9 mouse cellular contexts compared by ENCODE assay signal in the genomic region with DNA sequence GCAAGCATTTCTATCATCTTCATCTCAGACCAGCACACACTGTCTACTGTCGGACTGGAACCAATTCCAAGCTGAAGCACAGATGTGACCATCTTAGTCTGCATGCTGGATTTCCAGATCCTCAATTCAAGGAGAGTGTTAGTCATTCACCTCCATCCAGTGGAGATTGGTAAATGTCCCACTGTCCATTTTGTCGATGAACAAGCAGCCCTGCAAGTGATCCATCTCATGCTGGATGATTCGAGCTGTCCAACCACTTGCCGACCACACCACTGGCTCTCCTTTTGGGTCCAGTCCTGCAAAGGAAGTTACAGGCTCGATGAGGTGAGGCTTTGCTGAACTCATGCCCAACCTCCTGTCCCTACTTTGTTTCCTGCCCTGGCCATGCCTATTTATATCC. TPM values are rescaled to one million over a fixed set of nuclear protein-coding genes. Genes with fewer than 3 reads are reported as not detected.
A peak's percentile ranks its signal among the peaks of the same experiment; 100 is the strongest.
DNase-seq lines count a peak whose midpoint lies in the region; ATAC-seq and TF ChIP-seq lines count a peak whose summit lies in the region.
"Had no signal": no experiment of that assay in that cellular context is flagged by ENCODE, and none has a peak within 500 bp of the region (broad histone marks: within the 10 kb centered on the region; RNA-seq: fewer than 3 reads in every experiment).

No protein-coding gene starts in this region.

- H3K9me3 ChIP-seq in kidney, embryonic 16.5 days (ENCODE audit: low read length), result peaks cover 3% of the 10 kb centered on the region; the same call in 1 of the 2 replicates
- no peaks in the 10 kb centered on the region for H3K9me3 ChIP-seq in G1E (replicated peaks)
- H3K9me3 ChIP-seq in embryonic facial prominence, embryonic 15.5 days (replicated peaks), result no peaks in the 10 kb centered on the region
- no peaks in the 10 kb centered on the region for H3K9me3 ChIP-seq in liver, embryonic 13.5 days (replicated peaks)

- peak overlapping the region; percentile 86 for H3K4me3 ChIP-seq in kidney, embryonic 16.5 days (ENCODE audit: low read length)
- peak overlapping the region; percentile 80; the same call in 1 of the 2 replicates for H3K4me3 ChIP-seq in G1E (ENCODE audit: low read depth, low read length)
- H3K4me3 ChIP-seq in embryonic facial prominence, embryonic 15.5 days (replicated peaks), result peak overlapping the region; percentile 81; the same call in 1 of the 2 replicates
- peak overlapping the region; percentile 79; the same call in 1 of the 2 replicates for H3K4me3 ChIP-seq in liver, embryonic 13.5 days (replicated peaks)
- H3K4me3 ChIP-seq in left cerebral cortex, adult 2 months, result no peak overlapping the region

- no peaks in the 10 kb centered on the region for H3K27me3 ChIP-seq in kidney, embryonic 16.5 days (ENCODE audit: insufficient read depth, low read length)
- no peaks in the 10 kb centered on the region for H3K27me3 ChIP-seq in G1E (ENCODE audit: insufficient read depth, low read length)
- no peaks in the 10 kb centered on the region for H3K27me3 ChIP-seq in embryonic facial prominence, embryonic 15.5 days
- H3K27me3 ChIP-seq in liver, embryonic 13.5 days, result no peaks in the 10 kb centered on the region

- no peak for TF ChIP-seq CTCF in G1E (IDR thresholded peaks at IDR 0.05; ENCODE audit: low read depth, low read length)
- TF ChIP-seq CTCF in left cerebral cortex, adult 2 months (IDR thresholded peaks at IDR 0.05), result no peak

- intact Hi-C loops in left cerebral cortex, adult 2 months (cut with DNase I), result no loop called here

- 80% methylated on average over 5 of the region's 5 CpGs for WGBS in kidney, embryonic 16.5 days
- WGBS in embryonic facial prominence, embryonic 15.5 days, result 85% methylated on average over 5 of the region's 5 CpGs
- 66% methylated on average over 5 of the region's 5 CpGs for WGBS in liver, embryonic 13.5 days (ENCODE audit: insufficient replicate concordance)

- no peak overlapping the region for H3K27ac ChIP-seq in kidney, embryonic 16.5 days (ENCODE audit: low read length)
- H3K27ac ChIP-seq in embryonic facial prominence, embryonic 15.5 days (replicated peaks), result no peak overlapping the region
- no peak overlapping the region for H3K27ac ChIP-seq in liver, embryonic 13.5 days
- H3K27ac ChIP-seq in left cerebral cortex, adult 2 months, result no peak overlapping the region

- H3K9ac ChIP-seq in kidney, embryonic 16.5 days (replicated peaks; ENCODE audit: low read length), result no peak overlapping the region; the same call in 1 of the 2 replicates
- H3K9ac ChIP-seq in embryonic facial prominence, embryonic 15.5 days, result no peak overlapping the region
- no peak overlapping the region for H3K9ac ChIP-seq in liver, embryonic 13.5 days

- H3K4me2 ChIP-seq in kidney, embryonic 16.5 days (replicated peaks; ENCODE audit: low read depth, low read length), result peak overlapping the region; percentile 85
- peak overlapping the region; percentile 90; the same call in 1 of the 2 replicates for H3K4me2 ChIP-seq in embryonic facial prominence, embryonic 15.5 days (replicated peaks)
- H3K4me2 ChIP-seq in liver, embryonic 13.5 days, result peak overlapping the region; percentile 90

- ATAC-seq in kidney, embryonic 16.5 days (ENCODE audit: low FRiP score, low TSS enrichment), result no peak
- no peak for ATAC-seq in G1E (ENCODE audit: extremely low read depth, insufficient number of reproducible peaks, low FRiP score, poor library complexity, severe bottlenecking)
- ATAC-seq in embryonic facial prominence, embryonic 15.5 days (ENCODE audit: insufficient number of reproducible peaks, low FRiP score, low TSS enrichment, low read depth), result no peak
- ATAC-seq in liver, embryonic 13.5 days (ENCODE audit: low read depth), result no peak

- no peak for DNase-seq in kidney, postnatal 10 days
- no peak for DNase-seq in G1E (ENCODE audit: low spot score)
- no peak for DNase-seq in liver, embryonic 13.5 days
- DNase-seq in urinary bladder, postnatal 25 days (ENCODE audit: low spot score), result no peak
- DNase-seq in left cerebral cortex, adult 2 months (ENCODE audit: extremely low spot score in 1 of 2, low spot score in 2 of 2), result no peak

- peaks cover 73% of the 10 kb centered on the region for H3K36me3 ChIP-seq in kidney, embryonic 16.5 days (ENCODE audit: insufficient read depth, low read length)
- peaks cover 97% of the 10 kb centered on the region for H3K36me3 ChIP-seq in G1E (replicated peaks)
- peaks cover 77% of the 10 kb centered on the region for H3K36me3 ChIP-seq in embryonic facial prominence, embryonic 15.5 days
- H3K36me3 ChIP-seq in liver, embryonic 13.5 days, result peaks cover 83% of the 10 kb centered on the region

- peaks cover 6% of the 10 kb centered on the region for H3K4me1 ChIP-seq in kidney, embryonic 16.5 days (ENCODE audit: insufficient read depth, low read length)
- peaks cover 59% of the 10 kb centered on the region for H3K4me1 ChIP-seq in G1E (ENCODE audit: insufficient read depth, low read depth, low read length)
- peaks cover 20% of the 10 kb centered on the region for H3K4me1 ChIP-seq in embryonic facial prominence, embryonic 15.5 days
- peaks cover 43% of the 10 kb centered on the region for H3K4me1 ChIP-seq in liver, embryonic 13.5 days (replicated peaks)

RNA-seq across cellular contexts. Expression of a gene that starts 1.4 kb away (rescaled TPM):
- 56.0 and 59.8 TPM in 2 replicates for polyA plus RNA-seq in kidney, embryonic 16.5 days (2015; fragmentation: Nextera tagmentation; extraction: Ambion mirVana)
- total RNA-seq in G1E (2014; fragmentation: Nextera tagmentation) (16.6 and 22.1 TPM in 2 replicates), G1E (2017) (24.0 and 26.2 TPM in 2 replicates)
- polyA plus RNA-seq in G1E (2012), result 9.5 and 11.7 TPM in 2 replicates
- polyA plus RNA-seq in embryonic facial prominence, embryonic 15.5 days (2015; fragmentation: Nextera tagmentation; extraction: Ambion mirVana), result 45.9 and 46.1 TPM in 2 replicates
- 26.1 and 26.4 TPM in 2 replicates for polyA plus RNA-seq in liver, embryonic 13.5 days (2015; fragmentation: Nextera tagmentation; extraction: Ambion mirVana)
- 10 to 100 TPM; 24.4 to 25.9 TPM for total RNA-seq in left cerebral cortex, adult 2 months (2021)

RNA-seq across cellular contexts. Expression of a gene that starts 9.5 kb away (rescaled TPM):
- polyA plus RNA-seq in kidney, embryonic 16.5 days (2015; fragmentation: Nextera tagmentation; extraction: Ambion mirVana), result 35.0 and 35.6 TPM in 2 replicates
- total RNA-seq in G1E (2014; fragmentation: Nextera tagmentation), result 34.2 and 49.9 TPM in 2 replicates
- 29.4 and 31.1 TPM in 2 replicates for total RNA-seq in G1E (2017)
- polyA plus RNA-seq in G1E (2012), result 24.6 and 26.5 TPM in 2 replicates
- 40.0 and 42.0 TPM in 2 replicates for polyA plus RNA-seq in embryonic facial prominence, embryonic 15.5 days (2015; fragmentation: Nextera tagmentation; extraction: Ambion mirVana)
- 21.4 and 23.0 TPM in 2 replicates for polyA plus RNA-seq in liver, embryonic 13.5 days (2015; fragmentation: Nextera tagmentation; extraction: Ambion mirVana)
- total RNA-seq in left cerebral cortex, adult 2 months (2021), result 10 to 100 TPM; 24.9 to 27.8 TPM

RNA-seq across cellular contexts. Expression of a gene that starts 9.7 kb away (rescaled TPM):
- 82.5 and 87.3 TPM in 2 replicates for polyA plus RNA-seq in kidney, embryonic 16.5 days (2015; fragmentation: Nextera tagmentation; extraction: Ambion mirVana)
- total RNA-seq in G1E (2014; fragmentation: Nextera tagmentation) (56.7 and 62.0 TPM in 2 replicates), G1E (2017) (35.5 and 39.7 TPM in 2 replicates)
- 8.9 and 9.1 TPM in 2 replicates for polyA plus RNA-seq in G1E (2012)
- 80.0 and 80.4 TPM in 2 replicates for polyA plus RNA-seq in embryonic facial prominence, embryonic 15.5 days (2015; fragmentation: Nextera tagmentation; extraction: Ambion mirVana)
- 72.5 TPM in 2 replicates for polyA plus RNA-seq in liver, embryonic 13.5 days (2015; fragmentation: Nextera tagmentation; extraction: Ambion mirVana)
- total RNA-seq in left cerebral cortex, adult 2 months (2021), result 10 to 100 TPM; 40.9 to 42.4 TPM

RNA-seq across cellular contexts. Expression of a gene that starts 16.0 kb away (rescaled TPM):
- 68.0 and 68.8 TPM in 2 replicates for polyA plus RNA-seq in kidney, embryonic 16.5 days (2015; fragmentation: Nextera tagmentation; extraction: Ambion mirVana)
- total RNA-seq in G1E (2014; fragmentation: Nextera tagmentation) (27.3 and 28.6 TPM in 2 replicates), G1E (2017) (51.1 and 51.2 TPM in 2 replicates)
- polyA plus RNA-seq in G1E (2012), result 22.0 and 24.8 TPM in 2 replicates
- polyA plus RNA-seq in embryonic facial prominence, embryonic 15.5 days (2015; fragmentation: Nextera tagmentation; extraction: Ambion mirVana), result 72.1 and 72.5 TPM in 2 replicates
- 26.8 and 29.5 TPM in 2 replicates for polyA plus RNA-seq in liver, embryonic 13.5 days (2015; fragmentation: Nextera tagmentation; extraction: Ambion mirVana)
- total RNA-seq in left cerebral cortex, adult 2 months (2021), result 100 to 1,000 TPM; 107 to 132 TPM

RNA-seq across cellular contexts. Expression of a gene that starts 18.5 kb away (rescaled TPM):
- polyA plus RNA-seq in kidney, embryonic 16.5 days (2015; fragmentation: Nextera tagmentation; extraction: Ambion mirVana), result 25.3 and 27.7 TPM in 2 replicates
- not detected in 2 replicates for total RNA-seq in G1E (2014; fragmentation: Nextera tagmentation)
- not detected in 2 replicates for total RNA-seq in G1E (2017)
- polyA plus RNA-seq in G1E (2012), result not detected in 2 replicates
- not detected in 2 replicates for polyA plus RNA-seq in embryonic facial prominence, embryonic 15.5 days (2015; fragmentation: Nextera tagmentation; extraction: Ambion mirVana)
- 4.1 and 4.4 TPM in 2 replicates for polyA plus RNA-seq in liver, embryonic 13.5 days (2015; fragmentation: Nextera tagmentation; extraction: Ambion mirVana)
- total RNA-seq in left cerebral cortex, adult 2 months (2021), result not detected
- total RNA-seq: heart, adult 18-20 months had no signal
- polyA plus RNA-seq: urinary bladder, adult 2 months had no signal
